Mouse (Mus musculus): ENCODE results near the gene Lpin2. TPM values are rescaled to one million over a fixed set of nuclear protein-coding genes. Genes with fewer than 3 reads are reported as not detected.

The Lpin2 gene
- polyA plus RNA-seq, 1 experiment from 2014 or later: 65.8 TPM

DNA sequence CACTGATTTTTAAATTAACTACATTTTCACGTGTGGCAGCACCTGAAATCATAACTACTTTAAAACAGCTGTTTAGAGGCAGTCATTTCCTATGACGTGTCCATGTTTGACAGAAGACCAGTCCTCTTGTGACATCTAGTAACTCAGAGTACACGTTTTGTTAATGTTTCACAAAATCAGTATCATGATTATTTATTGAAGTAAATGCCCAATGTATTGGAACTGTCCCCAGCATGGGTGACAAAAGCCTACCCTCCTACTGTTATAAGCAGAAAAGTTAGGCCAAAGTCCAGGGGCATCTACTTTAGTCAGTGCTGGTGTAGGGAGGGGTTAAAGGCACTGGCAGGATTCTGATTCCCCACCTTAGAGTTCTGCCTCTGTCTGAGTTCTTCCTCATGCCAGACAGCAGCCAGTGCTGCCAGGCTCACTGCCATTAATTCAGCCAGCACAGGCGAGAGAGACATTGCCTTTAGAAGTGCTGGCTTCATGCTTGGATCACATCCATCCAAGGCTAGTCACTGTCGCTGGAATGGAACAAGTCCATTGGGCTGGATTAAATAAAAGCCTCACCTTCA is 34.8 kb downstream of the Lpin2 start:
- 85% methylated on average over 5 of the region's 5 CpGs for WGBS
- ATAC-seq (no peak), DNase-seq (ENCODE audit: low spot score) (no peak)
- H3K4me2 ChIP-seq (replicated peaks; ENCODE audit: low read depth, low read length): no peak overlapping the region
- no peak overlapping the region for H3K9ac ChIP-seq (replicated peaks; ENCODE audit: low read depth)
- H3K36me3 ChIP-seq (ENCODE audit: insufficient read depth, low read length): 0 out of 2 replicates have a peak, but pooled peaks cover 3% of the 10 kb centered on the region
- H3K9me3 ChIP-seq (ENCODE audit: low read length): no peaks in the 10 kb centered on the region
- H3K4me3 ChIP-seq (ENCODE audit: low read depth, low read length): no peak overlapping the region
- no peak for TF ChIP-seq EP300 (IDR thresholded peaks at IDR 0.05)
- no peak for TF ChIP-seq CTCF (IDR thresholded peaks at IDR 0.05)
- peaks cover 4% of the 10 kb centered on the region for H3K4me1 ChIP-seq (ENCODE audit: insufficient read depth, low read depth, low read length)
- H3K27me3 ChIP-seq (replicated peaks; ENCODE audit: insufficient read depth, low read length): no peaks in the 10 kb centered on the region
- H3K27ac ChIP-seq (ENCODE audit: low read length): no peak overlapping the region

DNA sequence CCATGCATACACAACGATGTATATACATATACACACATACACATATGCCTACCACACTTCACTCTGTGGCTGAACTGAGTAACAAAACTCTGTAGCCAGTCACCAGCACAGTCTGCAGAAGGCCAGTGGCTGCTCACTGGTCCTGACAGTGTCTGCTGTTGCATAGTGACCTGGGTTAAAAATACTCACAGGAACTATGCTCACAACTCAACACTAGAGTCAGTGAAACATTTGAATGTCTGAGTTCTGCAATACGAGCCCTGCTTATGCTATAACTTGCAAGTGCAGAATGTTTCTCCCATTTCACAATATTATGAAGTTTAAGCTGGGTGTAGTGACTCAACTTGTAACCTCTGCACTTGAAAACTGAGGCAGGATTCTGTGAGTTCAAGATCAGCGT is 39.0 kb downstream of the Lpin2 start:
- peak; percentile 48; the same call in 1 of the 2 replicates for ATAC-seq
- TF ChIP-seq CTCF (IDR thresholded peaks at IDR 0.05) (no peak), EP300 (IDR thresholded peaks at IDR 0.05) (no peak)
- H3K4me2 ChIP-seq (replicated peaks; ENCODE audit: low read depth, low read length): no peak overlapping the region
- 0 out of 2 replicates have a peak, but pooled peaks cover 8% of the 10 kb centered on the region for H3K36me3 ChIP-seq (ENCODE audit: insufficient read depth, low read length)
- WGBS: 73% methylated on average over 3 of the region's 3 CpGs
- no peaks in the 10 kb centered on the region for H3K9me3 ChIP-seq (ENCODE audit: low read length)
- H3K27ac ChIP-seq (ENCODE audit: low read length): no peak overlapping the region
- H3K9ac ChIP-seq (replicated peaks; ENCODE audit: low read depth): no peak overlapping the region
- H3K4me1 ChIP-seq (ENCODE audit: insufficient read depth, low read depth, low read length): peaks cover 4% of the 10 kb centered on the region
- no peaks in the 10 kb centered on the region for H3K27me3 ChIP-seq (replicated peaks; ENCODE audit: insufficient read depth, low read length)
- DNase-seq (ENCODE audit: low spot score): peak; percentile 45
- no peak overlapping the region for H3K4me3 ChIP-seq (ENCODE audit: low read depth, low read length)

DNA sequence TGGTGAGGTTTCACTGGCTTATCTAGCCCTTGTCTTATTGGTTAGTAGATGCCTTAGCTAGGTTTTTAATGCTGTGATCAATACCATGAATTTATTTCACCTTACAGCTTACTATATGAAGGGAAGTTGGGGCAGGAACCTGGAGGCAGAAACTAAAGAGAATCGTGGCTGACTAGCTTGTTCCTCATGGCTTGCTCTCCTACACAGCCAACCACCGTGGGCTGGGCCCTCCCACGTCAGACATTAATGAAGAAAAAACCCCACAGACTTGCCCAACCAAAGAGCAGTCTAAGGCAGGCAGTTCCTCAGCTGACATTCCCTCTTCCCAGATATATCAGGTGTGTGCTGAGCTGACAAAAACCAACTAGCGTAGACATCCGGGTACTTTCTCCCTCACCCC is 41.3 kb downstream of the Lpin2 start:
- Histone ChIP-seq H3K36me3 (ENCODE audit: insufficient read depth, low read length) (peaks cover 12% of the 10 kb centered on the region; the same call in 1 of the 2 replicates), H3K4me2 (replicated peaks; ENCODE audit: low read depth, low read length) (no peak overlapping the region), H3K27me3 (replicated peaks; ENCODE audit: insufficient read depth, low read length) (no peaks in the 10 kb centered on the region), H3K9me3 (ENCODE audit: low read length) (no peaks in the 10 kb centered on the region), H3K4me3 (ENCODE audit: low read depth, low read length) (no peak overlapping the region), H3K9ac (replicated peaks; ENCODE audit: low read depth) (no peak overlapping the region), H3K27ac (ENCODE audit: low read length) (no peak overlapping the region), H3K4me1 (ENCODE audit: insufficient read depth, low read depth, low read length) (peaks cover 4% of the 10 kb centered on the region)
- 76% methylated on average over 5 of the region's 5 CpGs for WGBS
- no peak for DNase-seq (ENCODE audit: low spot score)
- no peak for ATAC-seq
- TF ChIP-seq CTCF (IDR thresholded peaks at IDR 0.05) (no peak), EP300 (IDR thresholded peaks at IDR 0.05) (no peak)

DNA sequence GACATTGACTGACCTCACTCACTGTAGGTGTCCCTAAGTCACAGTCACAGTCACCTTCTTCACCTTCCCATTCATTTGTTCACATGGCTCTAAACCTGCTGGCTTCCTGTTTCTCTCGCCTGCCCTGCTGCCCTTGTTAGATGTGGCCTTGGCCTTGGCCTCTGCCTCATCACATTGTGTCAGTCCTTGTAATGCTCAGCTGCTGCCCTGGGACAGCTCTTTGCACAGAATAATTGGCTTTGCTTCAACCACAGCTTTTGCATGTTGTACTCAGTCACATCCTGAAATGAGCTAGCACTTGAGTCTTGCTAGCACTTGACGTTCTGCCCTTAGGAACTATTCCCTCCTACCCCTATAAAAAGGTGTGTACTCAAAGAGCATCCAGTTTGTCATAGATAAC is 42.2 kb downstream of the Lpin2 start:
- peaks cover 13% of the 10 kb centered on the region; the same call in 1 of the 2 replicates for H3K36me3 ChIP-seq (ENCODE audit: insufficient read depth, low read length)
- no peak overlapping the region for H3K9ac ChIP-seq (replicated peaks; ENCODE audit: low read depth)
- DNase-seq (ENCODE audit: low spot score) (peak; percentile 26), ATAC-seq (0 out of 2 replicates have a peak, but pooled peaks have one; percentile 23)
- H3K9me3 ChIP-seq (ENCODE audit: low read length): no peaks in the 10 kb centered on the region
- no peak overlapping the region for H3K4me2 ChIP-seq (replicated peaks; ENCODE audit: low read depth, low read length)
- H3K27me3 ChIP-seq (replicated peaks; ENCODE audit: insufficient read depth, low read length): no peaks in the 10 kb centered on the region
- 39% methylated on average over 2 of the region's 2 CpGs for WGBS
- TF ChIP-seq CTCF (IDR thresholded peaks at IDR 0.05): no peak
- no peak for TF ChIP-seq EP300 (IDR thresholded peaks at IDR 0.05)
- H3K27ac ChIP-seq (ENCODE audit: low read length): no peak overlapping the region
- no peak overlapping the region for H3K4me3 ChIP-seq (ENCODE audit: low read depth, low read length)
- H3K4me1 ChIP-seq (ENCODE audit: insufficient read depth, low read depth, low read length): peaks cover 2% of the 10 kb centered on the region

DNA sequence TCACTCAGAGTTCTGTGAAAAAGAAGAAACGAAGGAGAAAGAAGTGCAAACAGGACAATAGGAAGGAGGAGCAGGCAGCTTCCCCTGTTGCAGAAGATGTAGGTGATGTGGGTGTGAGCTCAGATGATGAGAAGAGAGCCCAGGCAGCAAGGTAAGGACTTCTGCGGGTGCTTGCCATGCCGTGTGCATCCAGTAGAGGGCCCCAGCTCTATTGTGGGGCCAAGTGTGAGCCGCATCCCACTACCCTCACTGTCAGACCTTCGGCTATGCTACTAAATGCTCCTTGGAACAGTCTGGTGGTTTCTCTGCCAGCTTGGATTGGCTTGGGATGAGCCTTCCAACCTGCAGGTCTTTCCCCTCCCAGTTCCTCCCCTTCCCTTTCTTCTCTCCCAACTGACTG is 42.7 kb downstream of the Lpin2 start:
- peaks cover 16% of the 10 kb centered on the region; the same call in 1 of the 2 replicates for H3K36me3 ChIP-seq (ENCODE audit: insufficient read depth, low read length)
- no peaks in the 10 kb centered on the region for H3K9me3 ChIP-seq (ENCODE audit: low read length)
- no peaks in the 10 kb centered on the region for H3K27me3 ChIP-seq (replicated peaks; ENCODE audit: insufficient read depth, low read length)
- H3K27ac ChIP-seq (ENCODE audit: low read length): no peak overlapping the region
- DNase-seq (ENCODE audit: low spot score) (peak; percentile 29), ATAC-seq (no peak)
- H3K4me2 ChIP-seq (replicated peaks; ENCODE audit: low read depth, low read length): no peak overlapping the region
- WGBS: 46% methylated on average over 5 of the region's 5 CpGs
- H3K4me3 ChIP-seq (ENCODE audit: low read depth, low read length): no peak overlapping the region
- H3K4me1 ChIP-seq (ENCODE audit: insufficient read depth, low read depth, low read length): no peaks in the 10 kb centered on the region; the same call in 1 of the 2 replicates
- peak; percentile 64 for TF ChIP-seq CTCF (IDR thresholded peaks at IDR 0.05)
- no peak for TF ChIP-seq EP300 (IDR thresholded peaks at IDR 0.05)
- no peak overlapping the region for H3K9ac ChIP-seq (replicated peaks; ENCODE audit: low read depth)

DNA sequence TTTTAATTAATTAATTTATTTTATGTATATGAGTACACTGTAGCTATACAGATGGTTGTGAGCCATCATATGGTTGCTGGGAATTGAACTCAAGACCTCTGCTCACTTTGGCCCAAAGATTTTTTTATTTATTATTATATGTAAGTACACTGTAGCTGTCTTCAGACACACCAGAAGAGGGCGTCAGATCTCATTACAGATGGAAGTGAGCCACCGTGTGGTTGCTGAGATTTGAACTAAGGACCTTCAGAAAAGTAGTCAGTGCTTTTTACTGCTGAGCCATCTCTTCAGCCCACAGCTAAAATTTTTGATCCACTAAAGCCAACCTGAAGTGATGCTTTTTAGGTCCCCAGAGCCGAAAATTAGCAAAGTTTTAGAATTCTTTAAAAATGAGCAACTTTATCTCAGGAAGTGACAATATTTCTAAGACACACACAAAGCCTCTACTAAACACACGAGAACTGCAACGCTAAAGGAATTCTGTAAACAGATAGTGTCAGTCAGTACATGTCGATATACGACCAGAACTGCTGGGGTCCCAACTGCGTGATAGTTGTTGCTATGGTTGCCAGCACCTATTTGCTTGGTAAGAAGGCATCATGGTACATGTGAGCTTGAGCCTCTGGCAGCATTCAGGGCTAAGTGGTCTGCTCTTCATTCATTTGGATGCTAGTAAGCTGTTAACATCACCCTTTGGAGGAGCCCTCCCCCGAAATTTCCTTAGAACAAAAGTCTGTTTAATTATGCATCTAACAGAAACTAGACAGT is 45.0 kb downstream of the Lpin2 start:
- ATAC-seq (no peak), DNase-seq (ENCODE audit: low spot score) (no peak)
- Histone ChIP-seq H3K4me1 (ENCODE audit: insufficient read depth, low read depth, low read length) (no peaks in the 10 kb centered on the region), H3K36me3 (ENCODE audit: insufficient read depth, low read length) (peaks cover 21% of the 10 kb centered on the region; the same call in 1 of the 2 replicates), H3K27ac (ENCODE audit: low read length) (no peak overlapping the region), H3K4me3 (ENCODE audit: low read depth, low read length) (no peak overlapping the region), H3K4me2 (replicated peaks; ENCODE audit: low read depth, low read length) (no peak overlapping the region), H3K9ac (replicated peaks; ENCODE audit: low read depth) (no peak overlapping the region), H3K27me3 (replicated peaks; ENCODE audit: insufficient read depth, low read length) (no peaks in the 10 kb centered on the region), H3K9me3 (ENCODE audit: low read length) (no peaks in the 10 kb centered on the region)
- 85% methylated on average over 9 of the region's 9 CpGs for WGBS
- TF ChIP-seq CTCF (IDR thresholded peaks at IDR 0.05) (no peak), EP300 (IDR thresholded peaks at IDR 0.05) (no peak)

Data from lung, postnatal 0 days (tissue).